Mouse (Mus musculus): ENCODE data around the gene P4hb. TPM values are rescaled to one million over a fixed set of nuclear protein-coding genes. Genes with fewer than 3 reads are reported as not detected.
"Not testable (repeated sequence)": the region's sequence is repeated elsewhere in the genome, so short reads cannot be mapped to it uniquely, and the experiment has no call there.

P4hb gene
- polyA plus RNA-seq, 1 experiment from 2014 or later = 252 TPM

GRCm38 (mm10) chr11:120522581-120522980, 50.5 kb downstream of the P4hb start:
- ATAC-seq = no peak
- Histone ChIP-seq H3K4me3 (ENCODE audit: low read length) (no peak overlapping the region), H3K27ac (ENCODE audit: low read depth, low read length) (no peak overlapping the region), H3K36me3 (ENCODE audit: control insufficient read depth, insufficient read depth, low read length) (no peaks in the 10 kb centered on the region), H3K27me3 (replicated peaks; ENCODE audit: control insufficient read depth, insufficient read depth, low read length) (no peaks in the 10 kb centered on the region; the same call in 1 of the 2 replicates), H3K4me1 (ENCODE audit: control insufficient read depth, insufficient read depth, low read depth, low read length) (no peaks in the 10 kb centered on the region), H3K9me3 (ENCODE audit: control insufficient read depth, low read length) (no peaks in the 10 kb centered on the region), H3K9ac (ENCODE audit: low read depth, low read length) (no peak overlapping the region), H3K4me2 (ENCODE audit: low read length) (no peak overlapping the region)
- 87% methylated on average over 8 of the region's 8 CpGs for WGBS

GRCm38 (mm10) chr11:120520967-120521540, 52.0 kb downstream of the P4hb start:
- Histone ChIP-seq H3K9ac (ENCODE audit: low read depth, low read length) (no peak overlapping the region), H3K9me3 (ENCODE audit: control insufficient read depth, low read length) (no peaks in the 10 kb centered on the region), H3K4me2 (ENCODE audit: low read length) (no peak overlapping the region), H3K36me3 (ENCODE audit: control insufficient read depth, insufficient read depth, low read length) (no peaks in the 10 kb centered on the region), H3K27me3 (replicated peaks; ENCODE audit: control insufficient read depth, insufficient read depth, low read length) (no peaks in the 10 kb centered on the region), H3K4me1 (ENCODE audit: control insufficient read depth, insufficient read depth, low read depth, low read length) (no peaks in the 10 kb centered on the region), H3K27ac (ENCODE audit: low read depth, low read length) (no peak overlapping the region; the same call in 1 of the 2 replicates), H3K4me3 (ENCODE audit: low read length) (no peak overlapping the region)
- ATAC-seq = no peak
- WGBS = 58% methylated on average over 5 of the region's 5 CpGs

GRCm38 (mm10) chr11:120520498-120520897, 52.6 kb downstream of the P4hb start:
- Histone ChIP-seq H3K9ac (ENCODE audit: low read depth, low read length) (no peak overlapping the region), H3K4me1 (ENCODE audit: control insufficient read depth, insufficient read depth, low read depth, low read length) (no peaks in the 10 kb centered on the region), H3K9me3 (ENCODE audit: control insufficient read depth, low read length) (no peaks in the 10 kb centered on the region), H3K4me3 (ENCODE audit: low read length) (no peak overlapping the region), H3K36me3 (ENCODE audit: control insufficient read depth, insufficient read depth, low read length) (no peaks in the 10 kb centered on the region), H3K27ac (ENCODE audit: low read depth, low read length) (no peak overlapping the region), H3K27me3 (replicated peaks; ENCODE audit: control insufficient read depth, insufficient read depth, low read length) (no peaks in the 10 kb centered on the region), H3K4me2 (ENCODE audit: low read length) (no peak overlapping the region)
- ATAC-seq = no peak
- 71% methylated on average over 9 of the region's 9 CpGs for WGBS

DNA sequence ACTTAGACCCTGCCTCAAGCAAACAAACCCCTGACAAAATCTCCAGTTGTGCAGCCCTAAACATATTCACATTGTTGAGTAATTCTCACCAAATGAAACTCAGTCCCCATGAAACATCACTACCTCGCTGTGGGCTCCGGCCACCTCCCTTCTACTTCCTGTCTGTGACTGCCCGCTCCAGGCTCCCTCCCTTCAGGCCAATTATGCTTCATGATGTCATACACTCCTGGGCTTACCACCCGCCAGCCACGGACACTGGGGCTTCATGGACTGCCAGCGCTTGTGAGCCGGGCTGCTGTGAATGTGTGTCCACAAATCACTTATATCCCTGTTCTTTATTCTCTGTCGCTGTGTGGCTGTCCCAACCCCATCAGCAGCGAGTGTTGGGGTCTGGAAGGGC, 53.3 kb downstream of the P4hb start:
- 46% methylated on average over 9 of the region's 9 CpGs for WGBS
- Histone ChIP-seq H3K27me3 (replicated peaks; ENCODE audit: control insufficient read depth, insufficient read depth, low read length) (no peaks in the 10 kb centered on the region), H3K4me2 (ENCODE audit: low read length) (no peak overlapping the region), H3K36me3 (ENCODE audit: control insufficient read depth, insufficient read depth, low read length) (no peaks in the 10 kb centered on the region), H3K9me3 (ENCODE audit: control insufficient read depth, low read length) (no peaks in the 10 kb centered on the region), H3K4me1 (ENCODE audit: control insufficient read depth, insufficient read depth, low read depth, low read length) (no peaks in the 10 kb centered on the region), H3K9ac (ENCODE audit: low read depth, low read length) (peak overlapping the region; percentile 35), H3K4me3 (ENCODE audit: low read length) (no peak overlapping the region), H3K27ac (ENCODE audit: low read depth, low read length) (no peak overlapping the region)
- ATAC-seq = no peak

DNA sequence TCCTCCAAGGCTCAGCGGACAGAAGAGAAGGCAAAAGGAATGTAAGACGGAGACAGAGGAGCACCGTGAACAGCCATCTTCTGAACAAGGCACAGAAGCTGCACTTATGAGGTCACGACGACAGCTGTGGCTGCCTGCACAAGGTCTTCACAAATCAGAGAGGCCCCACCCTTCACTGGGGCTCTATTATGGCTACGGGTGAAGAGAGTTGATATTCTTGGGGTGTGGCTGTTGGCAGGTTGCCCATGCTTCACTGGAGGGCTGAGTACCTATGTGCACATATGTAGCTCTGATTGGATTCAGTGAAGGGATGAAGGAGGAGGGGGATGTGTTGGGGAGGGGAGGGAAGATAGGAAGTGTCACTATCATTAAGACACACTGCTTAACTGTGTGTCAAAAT, 54.5 kb downstream of the P4hb start:
- H3K4me1 ChIP-seq (ENCODE audit: control insufficient read depth, insufficient read depth, low read depth, low read length) = no peaks in the 10 kb centered on the region
- H3K9me3 ChIP-seq (ENCODE audit: control insufficient read depth, low read length) = no peaks in the 10 kb centered on the region
- no peak for ATAC-seq
- H3K4me3 ChIP-seq (ENCODE audit: low read length) = no peak overlapping the region
- no peaks in the 10 kb centered on the region for H3K36me3 ChIP-seq (ENCODE audit: control insufficient read depth, insufficient read depth, low read length)
- 73% methylated on average over 6 of the region's 6 CpGs for WGBS
- no peak overlapping the region for H3K9ac ChIP-seq (ENCODE audit: low read depth, low read length)
- H3K4me2 ChIP-seq (ENCODE audit: low read length) = no peak overlapping the region
- no peaks in the 10 kb centered on the region for H3K27me3 ChIP-seq (replicated peaks; ENCODE audit: control insufficient read depth, insufficient read depth, low read length)
- H3K27ac ChIP-seq (ENCODE audit: low read depth, low read length) = no peak overlapping the region

- Histone ChIP-seq H3K27me3 (replicated peaks; ENCODE audit: control insufficient read depth, insufficient read depth, low read length) (no peaks in the 10 kb centered on the region), H3K9me3 (ENCODE audit: control insufficient read depth, low read length) (no peaks in the 10 kb centered on the region), H3K36me3 (ENCODE audit: control insufficient read depth, insufficient read depth, low read length) (no peaks in the 10 kb centered on the region), H3K9ac (ENCODE audit: low read depth, low read length) (no peak overlapping the region), H3K4me1 (ENCODE audit: control insufficient read depth, insufficient read depth, low read depth, low read length) (no peaks in the 10 kb centered on the region), H3K4me3 (ENCODE audit: low read length) (no peak overlapping the region), H3K4me2 (ENCODE audit: low read length) (no peak overlapping the region), H3K27ac (ENCODE audit: low read depth, low read length) (no peak overlapping the region)
- no peak for ATAC-seq
- 61% methylated on average over 6 of the region's 6 CpGs for WGBS
These were observed 55.0 kb downstream of the P4hb start for GRCm38 (mm10) chr11:120518027-120518426.

GRCm38 (mm10) chr11:120517147-120517546, 55.9 kb downstream of the P4hb start:
- H3K4me1 ChIP-seq (ENCODE audit: control insufficient read depth, insufficient read depth, low read depth, low read length) = no peaks in the 10 kb centered on the region
- H3K4me3 ChIP-seq (ENCODE audit: low read length) = no peak overlapping the region
- WGBS = 81% methylated on average over 4 of the region's 4 CpGs
- H3K9me3 ChIP-seq (ENCODE audit: control insufficient read depth, low read length) = no peaks in the 10 kb centered on the region
- no peak overlapping the region for H3K27ac ChIP-seq (ENCODE audit: low read depth, low read length)
- no peaks in the 10 kb centered on the region for H3K36me3 ChIP-seq (ENCODE audit: control insufficient read depth, insufficient read depth, low read length)
- H3K27me3 ChIP-seq (replicated peaks; ENCODE audit: control insufficient read depth, insufficient read depth, low read length) = no peaks in the 10 kb centered on the region
- no peak overlapping the region for H3K4me2 ChIP-seq (ENCODE audit: low read length)
- no peak for ATAC-seq
- H3K9ac ChIP-seq (ENCODE audit: low read depth, low read length) = no peak overlapping the region

DNA sequence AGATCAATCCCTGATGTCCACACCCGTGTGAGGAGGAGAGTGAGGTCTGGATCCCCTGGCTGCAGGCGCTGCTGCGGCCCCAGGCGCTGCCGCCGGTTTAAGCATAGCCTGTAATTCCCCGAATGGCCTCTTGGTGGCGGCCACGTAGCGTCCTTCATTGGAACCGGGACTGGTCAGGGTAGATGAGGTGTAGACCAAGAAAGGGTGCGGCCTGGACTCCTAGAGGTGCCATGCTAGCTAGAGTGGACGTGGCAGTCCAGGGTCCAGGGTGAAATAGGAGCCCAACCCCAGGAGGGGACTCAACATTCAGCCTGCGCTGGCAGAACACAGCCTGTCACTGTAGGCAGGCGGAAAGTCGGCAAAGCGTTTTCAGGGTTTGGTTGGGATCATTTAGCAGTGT, 57.4 kb downstream of the P4hb start:
- Histone ChIP-seq H3K9me3 (ENCODE audit: control insufficient read depth, low read length) (no peaks in the 10 kb centered on the region), H3K27me3 (replicated peaks; ENCODE audit: control insufficient read depth, insufficient read depth, low read length) (no peaks in the 10 kb centered on the region), H3K9ac (ENCODE audit: low read depth, low read length) (no peak overlapping the region), H3K36me3 (ENCODE audit: control insufficient read depth, insufficient read depth, low read length) (no peaks in the 10 kb centered on the region), H3K4me1 (ENCODE audit: control insufficient read depth, insufficient read depth, low read depth, low read length) (peaks cover 1% of the 10 kb centered on the region; the same call in 1 of the 2 replicates), H3K4me2 (ENCODE audit: low read length) (no peak overlapping the region), H3K27ac (ENCODE audit: low read depth, low read length) (no peak overlapping the region), H3K4me3 (ENCODE audit: low read length) (no peak overlapping the region)
- ATAC-seq = peak; percentile 42; the same call in 1 of the 2 replicates
- WGBS = 19% methylated on average over 17 of the region's 17 CpGs

DNA sequence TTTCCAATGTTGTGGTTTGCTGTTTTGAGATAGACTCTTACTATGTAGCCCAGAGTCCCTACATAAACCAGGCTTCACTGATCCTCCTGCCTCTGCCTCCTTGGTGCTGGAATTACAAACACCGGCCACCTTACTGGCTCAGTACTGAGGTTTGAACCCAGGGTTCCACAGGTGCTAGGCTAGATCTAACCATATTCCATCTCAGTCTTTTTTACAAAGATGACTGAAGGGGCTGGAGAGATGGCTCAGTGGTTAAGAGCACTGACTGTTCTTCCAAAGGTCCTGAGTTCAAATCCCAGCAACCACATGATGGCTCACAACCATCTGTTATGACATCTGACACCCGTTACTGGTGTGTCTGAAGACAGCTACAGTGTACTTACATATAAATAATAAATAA, 58.8 kb downstream of the P4hb start:
- H3K4me3 ChIP-seq (ENCODE audit: low read length); ATAC-seq; H3K27ac ChIP-seq (ENCODE audit: low read depth, low read length); H3K9ac ChIP-seq (ENCODE audit: low read depth, low read length); H3K9me3 ChIP-seq (ENCODE audit: control insufficient read depth, low read length); H3K36me3 ChIP-seq (ENCODE audit: control insufficient read depth, insufficient read depth, low read length); H3K4me2 ChIP-seq (ENCODE audit: low read length); H3K27me3 ChIP-seq (replicated peaks; ENCODE audit: control insufficient read depth, insufficient read depth, low read length); H3K4me1 ChIP-seq (ENCODE audit: control insufficient read depth, insufficient read depth, low read depth, low read length): not testable (repeated sequence)
- WGBS = 90% methylated on average over 2 of the region's 2 CpGs
